Mouse (Mus musculus) heart, postnatal 36 days (tissue): Measurements from ENCODE around the gene Abcg8. TPM values are rescaled to one million over a fixed set of nuclear protein-coding genes. Genes with fewer than 3 reads are reported as not detected.

Source experiments
- DNase-seq, 2 experiments: peaks; one replicate each; pipeline ENCODE4 v3.0.0; 2021 to 2022
- intact Hi-C: fragments of 180-260 bp; cut with DNase I; formaldehyde crosslinking; loops from one replicate; pipeline ENCODE4 v1.15.1; 2025
- total RNA-seq, 2 experiments: library from RNA; stranded (reverse); gene quantifications; 2 replicates each; pipeline ENCODE4 v1.2.3; 2021

Abcg8 gene
- total RNA-seq, 2 experiments from 2014 or later, result not detected

GRCm38 (mm10) chr17:84657782-84658181 lies 18.3 kb upstream of the Abcg8 start:
- intact Hi-C loops, result no loop called here
- DNase-seq, result no peak

GRCm38 (mm10) chr17:84658195-84658594 lies 17.9 kb upstream of the Abcg8 start:
- intact Hi-C loops, result no loop called here
- no peak for DNase-seq

GRCm38 (mm10) chr17:84658951-84659350 lies 17.2 kb upstream of the Abcg8 start:
- intact Hi-C loops, result no loop called here
- DNase-seq, result no peak

- intact Hi-C loops, result no loop called here
- DNase-seq, result no peak
Measured at GRCm38 (mm10) chr17:84665053-84665452, 11.0 kb upstream of the Abcg8 start.

- intact Hi-C loops, result no loop called here
- no peak for DNase-seq
Measured at GRCm38 (mm10) chr17:84665691-84666090, 10.4 kb upstream of the Abcg8 start.

- intact Hi-C loops, result no loop called here
- no peak for DNase-seq
Measured at GRCm38 (mm10) chr17:84667848-84668247, 8.3 kb upstream of the Abcg8 start.

GRCm38 (mm10) chr17:84672376-84673369 lies 3.4 kb upstream of the Abcg8 start:
- intact Hi-C loops, result no loop called here
- no peak for DNase-seq

GRCm38 (mm10) chr17:84674048-84674447 lies 2.1 kb upstream of the Abcg8 start:
- intact Hi-C loops, result no loop called here
- DNase-seq, result no peak

GRCm38 (mm10) chr17:84675204-84675603 lies 898 bp upstream of the Abcg8 start:
- DNase-seq, result no peak
- intact Hi-C loops, result no loop called here

GRCm38 (mm10) chr17:84677595-84677994 lies 1.5 kb downstream of the Abcg8 start:
- intact Hi-C loops, result no loop called here
- no peak for DNase-seq

- intact Hi-C loops, result no loop called here
Measured at GRCm38 (mm10) chr17:84681670-84682069, 5.6 kb downstream of the Abcg8 start.

GRCm38 (mm10) chr17:84682734-84683717 lies 6.9 kb downstream of the Abcg8 start, which contains the start of gene Abcg5:
Abcg5 (minus strand) TSS chr17:84683011.
- no peak for DNase-seq
- intact Hi-C loops, result no loop called here

More at GRCm38 (mm10) chr17:84681670-84682069, 5.6 kb downstream of the Abcg8 start:
- no peak for DNase-seq

- no peak for DNase-seq
- intact Hi-C loops, result no loop called here
Measured at GRCm38 (mm10) chr17:84684284-84684683, 8.2 kb downstream of the Abcg8 start.

GRCm38 (mm10) chr17:84685286-84685685 lies 9.2 kb downstream of the Abcg8 start:
- intact Hi-C loops, result no loop called here
- no peak for DNase-seq

GRCm38 (mm10) chr17:84687994-84688393 lies 11.9 kb downstream of the Abcg8 start:
- intact Hi-C loops, result no loop called here
- no peak for DNase-seq

- DNase-seq, result no peak
- intact Hi-C loops, result no loop called here
Measured at GRCm38 (mm10) chr17:84688834-84689233, 12.7 kb downstream of the Abcg8 start.

- no peak for DNase-seq
- intact Hi-C loops, result no loop called here
Measured at GRCm38 (mm10) chr17:84689316-84689715, 13.2 kb downstream of the Abcg8 start.

GRCm38 (mm10) chr17:84690111-84690510 lies 14.0 kb downstream of the Abcg8 start:
- intact Hi-C loops, result no loop called here
- DNase-seq, result no peak

GRCm38 (mm10) chr17:84693741-84694140 lies 17.6 kb downstream of the Abcg8 start:
- intact Hi-C loops, result no loop called here

GRCm38 (mm10) chr17:84696537-84696936 lies 20.4 kb downstream of the Abcg8 start:
- intact Hi-C loops, result no loop called here
- DNase-seq, result no peak

More at GRCm38 (mm10) chr17:84693741-84694140, 17.6 kb downstream of the Abcg8 start:
- no peak for DNase-seq

- peak; percentile 28 to 43 for DNase-seq
- intact Hi-C loops, result no loop called here
Measured at GRCm38 (mm10) chr17:84698727-84699126, 22.6 kb downstream of the Abcg8 start.
